Mouse (Mus musculus) limb, embryonic 12.5 days (tissue): ENCODE data around the gene Vrk1. TPM values are rescaled to one million over a fixed set of nuclear protein-coding genes. Genes with fewer than 3 reads are reported as not detected.

Experiments
- ATAC-seq: fragments of 200-750 bp; cut with Nextera tagmentation; 2 replicates; pipeline ENCODE4 v1.8.0; 2017; ENCODE audit warnings: low read depth, moderate TSS enrichment; ENCODE audit not compliant: insufficient number of reproducible peaks, insufficient read depth, low FRiP score, low TSS enrichment
- H3K27ac ChIP-seq: fragments of 300-500 bp; sonication (generic); 2 replicates; pipeline ENCODE4 v1.5.1; 2016; ENCODE audit warnings: mild to moderate bottlenecking, moderate library complexity
- H3K27me3 ChIP-seq: fragments of 300-500 bp; sonication (generic); 2 replicates; pipeline ENCODE4 v1.6.1; 2016; ENCODE audit warnings: mild to moderate bottlenecking, moderate library complexity
- H3K36me3 ChIP-seq: fragments of 300-500 bp; sonication (generic); 2 replicates; pipeline ENCODE4 v1.6.1; 2016; ENCODE audit warnings: mild to moderate bottlenecking, moderate library complexity
- H3K4me1 ChIP-seq: fragments of 300-500 bp; sonication (generic); replicated peaks from 2 replicates; pipeline ENCODE4 v1.6.1; 2016
- H3K4me2 ChIP-seq: fragments of 300-500 bp; sonication (generic); 2 replicates; pipeline ENCODE4 v1.6.1; 2016; ENCODE audit warnings: mild to moderate bottlenecking, moderate library complexity
- H3K4me3 ChIP-seq: fragments of 300-500 bp; sonication (generic); replicated peaks from 2 replicates; pipeline ENCODE4 v1.5.1; 2016; ENCODE audit warnings: mild to moderate bottlenecking
- H3K9ac ChIP-seq: fragments of 300-500 bp; sonication (generic); replicated peaks from 2 replicates; pipeline ENCODE4 v1.6.1; 2016; ENCODE audit warnings: mild to moderate bottlenecking, moderate library complexity
- H3K9me3 ChIP-seq: fragments of 300-500 bp; sonication (generic); 2 replicates; pipeline ENCODE4 v1.6.1; 2016; ENCODE audit warnings: mild to moderate bottlenecking, moderate library complexity
- WGBS: fragments of 180-500 bp; shearing (Covaris S2); methylation state at CpG from one replicate; pipeline ENCODE4 v1.1.7; 2016; 5-methylcytosine and 5-hydroxymethylcytosine counted together
- polyA plus RNA-seq: library from polyadenylated mRNA; unstranded; fragments of >200 nt; fragmentation: Nextera tagmentation; extraction: Ambion mirVana; gene quantifications from 2 replicates; pipeline ENCODE4 v1.2.1, GENCODE M21; 2016

The Vrk1 gene
- polyA plus RNA-seq, 1 experiment from 2014 or later = 89.2 TPM

GRCm38 (mm10) chr12:106059873-106060573 is 50.0 kb downstream of the Vrk1 start:
- Histone ChIP-seq H3K9me3 (no peaks in the 10 kb centered on the region), H3K27me3 (no peaks in the 10 kb centered on the region), H3K4me3 (no peak overlapping the region), H3K36me3 (peaks cover 69% of the 10 kb centered on the region), H3K4me1 (peaks cover 14% of the 10 kb centered on the region), H3K9ac (no peak overlapping the region), H3K27ac (peak overlapping the region; percentile 37; the same call in 1 of the 2 replicates), H3K4me2 (no peak overlapping the region)
- ATAC-seq = no peak
- 39% methylated on average over 12 of the region's 12 CpGs for WGBS

GRCm38 (mm10) chr12:106070434-106071155 is 60.6 kb downstream of the Vrk1 start:
- WGBS = 84% methylated on average over 22 of the region's 22 CpGs
- Histone ChIP-seq H3K9me3 (no peaks in the 10 kb centered on the region), H3K4me1 (peaks cover 28% of the 10 kb centered on the region), H3K27ac (peak overlapping the region; percentile 83), H3K4me3 (no peak overlapping the region), H3K9ac (no peak overlapping the region), H3K36me3 (peaks cover 36% of the 10 kb centered on the region), H3K27me3 (no peaks in the 10 kb centered on the region), H3K4me2 (no peak overlapping the region)
- ATAC-seq = no peak

- Histone ChIP-seq H3K4me2 (no peak overlapping the region), H3K4me1 (peaks cover 28% of the 10 kb centered on the region), H3K9me3 (no peaks in the 10 kb centered on the region), H3K9ac (no peak overlapping the region), H3K36me3 (peaks cover 34% of the 10 kb centered on the region), H3K4me3 (no peak overlapping the region), H3K27me3 (no peaks in the 10 kb centered on the region), H3K27ac (peak overlapping the region; percentile 83)
- WGBS = 55% methylated on average over 10 of the region's 10 CpGs
- ATAC-seq = peak; percentile 79
Measured at GRCm38 (mm10) chr12:106071575-106072166, 61.6 kb downstream of the Vrk1 start.

GRCm38 (mm10) chr12:106074371-106075155 is 64.5 kb downstream of the Vrk1 start:
- H3K9me3 ChIP-seq = no peaks in the 10 kb centered on the region
- peaks cover 30% of the 10 kb centered on the region for H3K36me3 ChIP-seq

GRCm38 (mm10) chr12:106076131-106076530 is 66.1 kb downstream of the Vrk1 start:
- Histone ChIP-seq H3K27ac (no peak overlapping the region), H3K9ac (no peak overlapping the region), H3K4me2 (no peak overlapping the region), H3K4me1 (peaks cover 19% of the 10 kb centered on the region), H3K4me3 (no peak overlapping the region), H3K27me3 (no peaks in the 10 kb centered on the region), H3K9me3 (no peaks in the 10 kb centered on the region), H3K36me3 (peaks cover 19% of the 10 kb centered on the region; the same call in 1 of the 2 replicates)
- 90% methylated on average over 15 of the region's 15 CpGs for WGBS
- no peak for ATAC-seq

More at GRCm38 (mm10) chr12:106074371-106075155, 64.5 kb downstream of the Vrk1 start:
- Histone ChIP-seq H3K4me1 (peaks cover 20% of the 10 kb centered on the region), H3K27ac (no peak overlapping the region), H3K27me3 (no peaks in the 10 kb centered on the region), H3K9ac (no peak overlapping the region), H3K4me2 (no peak overlapping the region), H3K4me3 (no peak overlapping the region)
- WGBS = 93% methylated on average over 12 of the region's 12 CpGs
- no peak for ATAC-seq

GRCm38 (mm10) chr12:106080511-106080910 is 70.5 kb downstream of the Vrk1 start:
- 65% methylated on average over 5 of the region's 5 CpGs for WGBS
- Histone ChIP-seq H3K36me3 (peaks cover 19% of the 10 kb centered on the region; the same call in 1 of the 2 replicates), H3K27ac (no peak overlapping the region), H3K4me1 (peaks cover 27% of the 10 kb centered on the region), H3K9me3 (no peaks in the 10 kb centered on the region), H3K9ac (no peak overlapping the region), H3K4me2 (no peak overlapping the region), H3K27me3 (no peaks in the 10 kb centered on the region), H3K4me3 (no peak overlapping the region)
- no peak for ATAC-seq

GRCm38 (mm10) chr12:106080945-106081747 is 71.1 kb downstream of the Vrk1 start:
- no peak overlapping the region; the same call in 1 of the 2 replicates for H3K9ac ChIP-seq
- ATAC-seq = no peak
- H3K36me3 ChIP-seq = peaks cover 13% of the 10 kb centered on the region; the same call in 1 of the 2 replicates
- no peaks in the 10 kb centered on the region for H3K27me3 ChIP-seq
- no peaks in the 10 kb centered on the region for H3K9me3 ChIP-seq
- no peak overlapping the region for H3K27ac ChIP-seq
- no peak overlapping the region for H3K4me3 ChIP-seq
- H3K4me1 ChIP-seq = peaks cover 27% of the 10 kb centered on the region
- 27% methylated on average over 23 of the region's 23 CpGs for WGBS
- H3K4me2 ChIP-seq = peak overlapping the region; percentile 41

- 49% methylated on average over 7 of the region's 7 CpGs for WGBS
- H3K27me3 ChIP-seq = no peaks in the 10 kb centered on the region
- H3K4me2 ChIP-seq = no peak overlapping the region
- ATAC-seq = no peak
- no peak overlapping the region for H3K27ac ChIP-seq
- H3K9ac ChIP-seq = no peak overlapping the region
- peaks cover 27% of the 10 kb centered on the region for H3K4me1 ChIP-seq
- no peaks in the 10 kb centered on the region for H3K9me3 ChIP-seq
- peaks cover 10% of the 10 kb centered on the region; the same call in 1 of the 2 replicates for H3K36me3 ChIP-seq
- H3K4me3 ChIP-seq = no peak overlapping the region
Measured at GRCm38 (mm10) chr12:106081748-106082140, 71.7 kb downstream of the Vrk1 start.

- H3K4me1 ChIP-seq = peaks cover 27% of the 10 kb centered on the region
- H3K9ac ChIP-seq = no peak overlapping the region
- H3K4me2 ChIP-seq = no peak overlapping the region
- H3K9me3 ChIP-seq = no peaks in the 10 kb centered on the region
- H3K27me3 ChIP-seq = no peaks in the 10 kb centered on the region
- no peak for ATAC-seq
- 0 out of 2 replicates have a peak, but pooled peaks cover 3% of the 10 kb centered on the region for H3K36me3 ChIP-seq
- no peak overlapping the region for H3K4me3 ChIP-seq
- 61% methylated on average over 16 of the region's 16 CpGs for WGBS
- H3K27ac ChIP-seq = no peak overlapping the region
Measured at GRCm38 (mm10) chr12:106082191-106082957, 72.3 kb downstream of the Vrk1 start.
